Mouse (Mus musculus) v-Abl transformed pro-B cells (cell line): Measurements from ENCODE around the gene Sepsecs.

ENCODE experiments used
- in situ Hi-C, 2 experiments: fragments of 400-800 bp; cut with MboI; formaldehyde crosslinking; loops; one replicate each; pipeline ENCODE4 v1.15.1; 2025; ENCODE audit not compliant: unreplicated experiment in 2 of 2

The Sepsecs gene

GRCm38 (mm10) chr5:52652606-52653005 is 16.9 kb downstream of the Sepsecs start:
- in situ Hi-C loops, result loop anchor here in 1 of 2 experiments (10.0 kb wide), 1 partner anchor 528 kb away; no protein-coding TSS in a partner anchor

- in situ Hi-C loops, result loop anchor here in 1 of 2 experiments (10.0 kb wide), 1 partner anchor 527 kb away; no protein-coding TSS in a partner anchor
Observed at GRCm38 (mm10) chr5:52652086-52652485, 17.4 kb downstream of the Sepsecs start.

DNA sequence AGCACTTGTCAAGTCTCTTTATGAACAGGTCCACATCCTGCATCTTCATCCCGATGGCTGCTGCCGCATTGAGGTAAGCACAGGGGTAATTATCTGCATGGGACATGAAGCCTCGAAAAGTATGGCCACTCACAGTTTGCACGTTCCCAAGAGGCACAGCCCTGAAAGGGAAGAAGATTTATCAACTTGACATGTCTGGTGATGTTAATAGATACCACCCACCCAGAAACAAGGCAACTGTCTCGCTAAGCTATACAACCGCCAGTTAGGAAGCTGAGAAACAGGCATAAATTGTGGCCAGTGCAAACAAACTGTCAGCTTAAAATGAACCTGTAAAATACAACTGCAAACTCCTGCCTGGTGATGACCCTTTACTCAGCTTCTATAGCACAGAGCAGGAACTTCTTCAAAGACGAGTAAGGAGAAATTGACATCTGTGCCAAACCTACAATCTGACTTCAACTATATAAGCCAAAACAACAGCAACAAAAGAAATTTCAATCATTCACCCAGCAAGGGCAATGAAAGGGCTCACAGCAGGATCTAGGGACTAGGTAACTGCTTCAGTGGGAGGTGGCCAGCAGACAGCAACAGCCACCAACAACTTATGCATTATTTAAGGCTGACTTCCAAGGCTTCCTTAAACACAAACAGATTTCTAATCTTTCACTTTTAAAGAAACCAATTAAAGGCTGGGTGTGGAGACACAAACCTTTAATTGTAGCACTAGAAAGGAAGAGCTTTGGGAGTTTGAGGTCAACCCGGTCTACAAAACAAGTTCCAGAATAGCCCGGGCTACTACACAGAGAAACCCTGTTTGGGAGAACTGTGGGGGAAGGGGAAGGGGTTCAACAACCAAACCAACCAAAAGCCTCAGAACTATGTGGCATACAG is 25.3 kb downstream of the Sepsecs start:
- in situ Hi-C loops, result no loop called here

DNA sequence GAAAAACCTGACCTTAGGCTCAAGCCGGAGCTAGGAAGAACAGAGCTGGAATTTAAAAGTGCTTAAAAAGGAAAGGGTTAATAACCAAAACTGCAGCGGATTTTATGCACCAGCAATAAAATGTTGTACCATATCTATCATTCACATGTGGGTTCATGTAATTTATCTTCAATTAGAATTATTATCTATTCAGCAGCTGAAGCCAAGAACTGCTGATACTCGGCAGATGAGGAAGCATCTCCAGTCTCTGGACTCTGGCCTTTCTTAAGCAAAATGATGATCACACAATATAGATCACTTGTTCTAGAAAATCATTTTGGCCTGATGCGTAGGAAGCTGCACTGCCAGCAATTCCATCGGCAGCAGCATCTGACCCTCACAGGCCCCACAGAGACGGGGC is 27.8 kb downstream of the Sepsecs start:
- in situ Hi-C loops, result no loop called here

DNA sequence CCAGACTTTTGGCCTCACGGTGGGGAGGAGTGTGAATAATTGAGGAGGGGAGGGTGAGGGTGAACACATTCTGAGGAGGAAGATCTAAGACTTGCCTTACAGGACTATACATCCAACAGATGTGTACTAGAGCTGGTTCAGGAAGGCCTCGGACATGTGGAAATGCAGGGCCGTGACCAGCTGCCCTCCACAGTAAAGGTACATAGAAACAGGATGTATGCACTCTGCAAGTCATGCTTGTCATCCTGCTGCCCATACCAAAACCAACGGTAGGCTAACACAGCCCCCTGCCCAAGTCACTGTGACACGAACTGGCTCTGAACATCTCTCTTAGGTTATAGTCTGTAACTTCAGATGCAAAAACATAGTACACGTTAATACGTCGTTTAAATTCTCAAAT is 30.6 kb downstream of the Sepsecs start:
- in situ Hi-C loops, result loop anchor here (10.0 kb wide), 2 partner anchors 196 to 504 kb away; partner anchors contain the start of gene Anapc4 (in 1 of the 2)

GRCm38 (mm10) chr5:52638006-52638405 is 31.5 kb downstream of the Sepsecs start:
- in situ Hi-C loops, result loop anchor here (10.0 kb wide), 2 partner anchors 197 to 503 kb away; partner anchors contain the start of gene Anapc4 (in 1 of the 2)

GRCm38 (mm10) chr5:52636923-52637322 is 32.6 kb downstream of the Sepsecs start:
- in situ Hi-C loops, result loop anchor here (10.0 kb wide), 2 partner anchors 198 to 502 kb away; partner anchors contain the start of gene Anapc4 (in 1 of the 2)

DNA sequence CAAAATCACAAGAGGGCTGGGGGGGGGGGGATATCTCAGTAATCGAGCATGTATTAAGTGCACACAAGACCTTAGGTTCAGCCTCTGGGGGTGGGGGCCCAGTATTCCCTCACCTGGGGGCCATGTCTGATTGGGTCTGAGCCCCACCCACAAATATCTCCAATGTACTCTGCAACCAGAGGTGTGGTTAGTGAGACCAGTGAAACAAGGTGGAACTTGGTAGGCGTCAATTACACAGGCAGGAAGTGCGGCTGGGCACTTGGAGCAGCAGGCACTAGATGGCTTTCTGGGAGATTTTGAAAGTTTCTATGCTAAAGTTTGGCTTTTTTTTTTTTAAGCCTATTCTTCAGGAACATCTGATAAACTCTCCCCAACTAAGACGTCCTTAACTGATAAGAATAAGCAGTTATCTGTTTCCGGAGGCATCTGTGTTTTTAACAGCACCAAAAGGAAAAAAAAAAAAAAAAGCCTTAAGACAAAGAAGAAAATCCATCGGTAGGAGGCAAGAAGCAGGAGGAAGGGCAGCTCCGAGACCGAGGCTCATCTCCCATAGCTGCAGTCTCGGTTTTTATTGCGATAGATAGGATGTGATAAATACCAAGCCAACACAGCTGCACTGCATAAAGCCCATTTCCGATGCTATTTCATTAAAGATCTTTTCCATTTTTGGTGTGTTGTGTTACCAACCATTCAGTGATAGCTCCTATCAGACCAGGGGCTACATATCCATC is 33.3 kb downstream of the Sepsecs start:
- in situ Hi-C loops, result loop anchor here (10.0 kb wide), 2 partner anchors 199 to 501 kb away; partner anchors contain the start of gene Anapc4 (in 1 of the 2)

DNA sequence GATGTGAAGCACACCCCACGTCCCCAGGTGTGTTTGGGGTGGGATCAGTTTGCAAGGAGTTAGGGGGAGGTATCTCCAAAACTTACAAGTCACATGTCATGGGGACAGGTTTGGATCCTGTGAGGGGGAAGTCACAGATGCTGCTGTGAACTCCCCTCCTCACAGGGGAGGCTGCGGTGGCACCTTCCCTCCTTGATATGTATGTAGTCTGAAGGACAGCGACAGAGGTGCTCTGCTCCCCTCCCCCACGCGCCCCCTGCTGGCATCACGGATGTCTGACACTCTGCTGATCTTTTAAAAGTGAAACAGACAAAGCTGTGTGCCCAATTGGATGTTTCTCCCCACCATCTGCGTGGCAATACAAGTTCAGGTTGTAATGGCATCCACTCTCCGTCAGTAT is 35.5 kb downstream of the Sepsecs start:
- in situ Hi-C loops, result loop anchor here (5.0 to 10.0 kb wide), 3 partner anchors 117 to 499 kb away; partner anchors contain the start of gene Anapc4 (in 1 of the 2)

DNA sequence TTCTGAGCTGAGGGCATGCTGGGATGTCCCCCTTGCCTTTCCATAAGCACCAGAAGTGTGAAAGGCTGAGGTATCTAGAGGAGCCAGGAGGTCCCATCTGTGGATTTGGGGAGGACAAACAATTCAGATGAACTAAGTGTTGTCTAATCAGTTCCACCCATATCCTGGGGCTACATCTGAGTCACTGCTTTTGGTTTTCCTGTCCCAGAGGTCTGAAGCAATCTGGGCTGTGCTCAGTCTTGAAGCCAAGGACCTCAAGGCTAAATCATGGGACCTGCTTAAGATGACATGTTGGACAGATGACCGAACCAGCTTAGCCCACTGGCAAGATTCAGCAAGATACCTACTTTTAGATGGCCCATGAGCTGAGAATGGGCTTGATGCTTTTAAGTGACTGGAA is 39.0 kb downstream of the Sepsecs start:
- in situ Hi-C loops, result loop anchor here (5.0 to 10.0 kb wide), 3 partner anchors 113 to 496 kb away; partner anchors contain the start of gene Anapc4 (in 1 of the 2)

DNA sequence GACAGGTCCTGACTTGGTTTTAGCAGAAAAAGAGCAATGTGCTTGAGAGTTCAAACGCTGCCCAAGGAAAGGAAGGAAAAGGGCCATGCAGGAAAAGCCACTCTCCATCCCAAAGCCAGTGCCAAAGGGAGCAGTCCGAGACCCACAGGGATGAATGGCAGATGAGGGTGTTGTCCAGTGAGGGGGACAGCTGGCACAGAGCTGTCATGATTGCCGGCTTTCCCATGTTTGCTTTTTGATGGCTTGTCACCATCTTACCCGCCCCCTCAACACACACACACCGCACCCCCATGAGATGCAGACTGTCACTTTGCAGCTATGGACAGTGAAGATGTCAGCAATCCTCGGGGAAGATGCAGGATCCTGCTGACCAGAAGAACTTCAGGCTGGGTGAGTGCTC is 40.3 kb downstream of the Sepsecs start:
- in situ Hi-C loops, result no loop called here

DNA sequence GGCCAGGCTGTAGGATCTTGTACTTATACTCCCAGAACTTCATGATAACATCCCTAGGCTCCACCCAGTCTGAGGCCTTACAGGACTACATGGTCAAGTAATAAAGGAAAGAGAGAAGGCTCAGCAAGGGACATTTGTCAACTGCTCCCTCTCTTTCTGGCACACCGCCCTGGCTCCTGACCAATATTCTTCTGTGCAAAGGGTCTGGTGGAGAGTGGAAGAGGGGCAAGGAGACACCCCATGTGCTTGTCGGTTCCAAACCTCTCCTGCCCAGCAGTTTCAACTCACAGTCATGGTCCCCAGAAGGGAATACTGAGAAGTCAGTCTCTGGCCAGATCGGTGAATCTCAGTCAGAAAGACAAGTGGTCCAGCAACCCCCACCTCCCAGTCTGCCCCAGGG is 40.7 kb downstream of the Sepsecs start:
- in situ Hi-C loops, result no loop called here

DNA sequence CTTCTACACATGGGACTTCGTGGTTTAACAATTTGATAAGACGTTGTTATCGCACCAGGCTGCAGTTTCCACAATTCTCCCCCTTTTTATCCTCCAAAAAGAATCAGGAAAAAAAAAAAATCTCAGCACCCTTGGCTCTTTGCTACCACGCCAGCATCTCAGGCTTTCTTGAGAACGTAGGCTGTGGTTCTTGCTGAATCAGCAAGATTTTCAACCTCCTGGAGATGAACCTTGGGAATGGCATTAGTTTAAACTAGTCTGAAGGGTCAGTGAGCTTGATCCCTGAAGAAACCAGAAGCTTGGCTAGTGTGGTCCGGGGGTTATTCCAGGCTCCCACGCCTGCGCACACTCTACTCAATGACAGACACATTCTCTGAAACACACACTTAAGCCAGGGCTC is 41.8 kb downstream of the Sepsecs start:
- in situ Hi-C loops, result no loop called here

- in situ Hi-C loops, result no loop called here
Observed at GRCm38 (mm10) chr5:52626092-52626491, 43.4 kb downstream of the Sepsecs start.

DNA sequence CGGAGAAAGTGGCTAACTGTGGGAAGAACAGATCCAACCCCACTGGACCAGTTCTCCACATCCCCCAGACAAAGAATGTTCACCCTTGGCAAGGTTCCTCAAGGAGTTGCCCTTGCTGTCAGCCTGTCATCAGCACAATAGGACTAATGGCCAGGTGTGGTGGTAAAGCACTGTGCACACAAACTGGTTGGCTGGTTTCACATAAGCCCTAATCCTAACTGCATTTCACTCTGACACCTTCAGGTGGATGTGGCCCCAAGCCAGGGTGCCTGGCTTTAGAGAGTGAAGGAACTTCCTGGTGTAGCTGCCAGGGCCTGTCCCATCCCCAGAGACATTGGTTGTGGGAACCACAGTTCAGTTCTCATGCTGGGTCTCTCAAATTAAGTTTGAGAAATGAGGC is 44.6 kb downstream of the Sepsecs start:
- in situ Hi-C loops, result no loop called here

- in situ Hi-C loops, result no loop called here
Observed at GRCm38 (mm10) chr5:52623099-52623498, 46.4 kb downstream of the Sepsecs start.

- in situ Hi-C loops, result no loop called here
Observed at GRCm38 (mm10) chr5:52618348-52619270, 50.9 kb downstream of the Sepsecs start.

DNA sequence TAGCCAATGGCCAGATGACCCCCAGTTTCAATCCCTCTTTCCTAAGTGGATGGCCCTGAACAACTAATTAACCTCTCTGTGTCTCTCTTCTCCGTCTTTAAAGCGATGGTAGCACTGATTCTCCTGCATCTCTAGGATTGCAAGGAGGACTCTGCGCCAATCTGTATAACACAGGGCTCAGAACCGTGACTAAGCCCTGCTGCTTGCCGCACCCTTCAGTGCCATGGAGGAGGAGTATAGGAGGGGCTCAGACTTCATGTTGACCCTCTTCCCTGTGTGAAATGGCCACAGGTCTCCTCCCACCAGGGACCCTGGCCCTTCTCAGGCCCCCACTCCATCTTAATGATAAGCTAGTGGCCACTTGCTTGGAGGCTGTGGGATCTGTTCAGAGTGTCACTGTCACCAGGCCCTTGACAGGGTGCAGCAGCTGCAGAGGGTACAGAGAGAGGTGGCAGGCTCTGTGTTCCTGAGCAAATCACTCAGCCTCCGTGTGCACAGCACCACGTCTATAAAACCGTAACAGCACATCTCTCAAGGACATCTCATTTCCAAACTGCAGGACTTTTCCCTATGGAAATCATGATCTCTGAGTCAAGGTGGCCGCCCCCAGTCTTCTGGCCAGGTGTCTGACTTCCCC is 51.7 kb downstream of the Sepsecs start:
- in situ Hi-C loops, result no loop called here

DNA sequence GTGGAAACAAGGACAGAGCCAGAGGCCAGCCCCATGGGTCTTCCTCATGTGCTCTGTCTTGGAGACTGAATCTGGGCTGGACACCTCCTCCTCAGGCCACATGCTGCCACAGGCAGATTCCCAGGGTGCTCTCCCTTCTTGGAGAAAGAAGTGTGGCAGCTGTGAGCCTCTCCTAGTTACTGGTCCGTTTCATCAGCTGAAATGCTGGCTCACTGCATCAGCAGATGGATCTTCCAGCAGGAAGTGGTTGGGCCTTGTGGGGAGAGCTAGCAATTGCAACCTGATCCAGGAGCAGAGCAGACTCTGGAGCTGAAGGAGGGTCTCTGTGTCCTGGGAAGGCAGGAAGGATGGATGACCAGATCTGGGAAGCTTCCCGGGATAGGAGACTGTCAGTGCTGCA is 53.0 kb downstream of the Sepsecs start:
- in situ Hi-C loops, result no loop called here
